Mouse (Mus musculus) testis, adult 2 months (tissue): ENCODE measurements around the gene Esr2. TPM values are rescaled to one million over a fixed set of nuclear protein-coding genes. Genes with fewer than 3 reads are reported as not detected.
A peak's percentile ranks its signal among the peaks of the same experiment; 100 is the strongest.
"Not testable (repeated sequence)": the region's sequence is repeated elsewhere in the genome, so short reads cannot be mapped to it uniquely, and the experiment has no call there.

ENCODE experiments used
- H3K27ac ChIP-seq: fragments of 200-500 bp; 2 replicates; pipeline ENCODE4 v1.5.1; 2012; ENCODE audit warnings: low read depth, low read length; ENCODE audit not compliant: control insufficient read depth, insufficient read depth
- H3K27me3 ChIP-seq: fragments of 200-500 bp; 2 replicates; pipeline ENCODE4 v1.6.1; 2012; ENCODE audit warnings: mild to moderate bottlenecking, low read length, moderate library complexity; ENCODE audit not compliant: control insufficient read depth, insufficient read depth
- H3K36me3 ChIP-seq: fragments of 200-500 bp; 2 replicates; pipeline ENCODE4 v1.6.1; 2012; ENCODE audit warnings: mild to moderate bottlenecking, low read length; ENCODE audit not compliant: control insufficient read depth, insufficient read depth
- H3K4me1 ChIP-seq: fragments of 200-500 bp; 2 replicates; pipeline ENCODE4 v1.6.1; 2012; ENCODE audit warnings: low read length; ENCODE audit not compliant: control insufficient read depth, insufficient read depth
- H3K4me3 ChIP-seq: fragments of 200-500 bp; 2 replicates; pipeline ENCODE4 v1.5.1; 2012; ENCODE audit warnings: low read depth, mild to moderate bottlenecking, low read length, moderate library complexity, mixed read lengths; ENCODE audit not compliant: control insufficient read depth
- CTCF ChIP-seq: fragments of 200-500 bp; IDR thresholded peaks from 2 replicates; pipeline ENCODE4 v1.5.1; 2012; ENCODE audit warnings: low read depth, mild to moderate bottlenecking, inconsistent platforms, low read length, moderate library complexity; ENCODE audit not compliant: control insufficient read depth, insufficient read depth, insufficient replicate concordance
- POLR2A ChIP-seq: fragments of 200-500 bp; IDR thresholded peaks from 2 replicates; pipeline ENCODE4 v1.6.1; 2012; ENCODE audit warnings: low read depth, mild to moderate bottlenecking, inconsistent platforms, low read length, moderate library complexity; ENCODE audit not compliant: control insufficient read depth
- polyA plus RNA-seq: library from polyadenylated mRNA; depleted of rRNA; stranded (reverse); fragments of >200 nt; gene quantifications from 2 replicates; pipeline ENCODE4 v1.2.3, GENCODE M21; 2012; rRNA removed

Esr2 gene
- 0.19 and 0.28 TPM in 2 replicates for polyA plus RNA-seq

GRCm38 (mm10) chr12:76177000-76177863 lies at the start of gene Esr2:
TSS of gene Esr2 (minus strand) at chr12:76177259.
- TF ChIP-seq CTCF (no peak), POLR2A (no peak)
- H3K27ac ChIP-seq: no peak within 1 kb of the TSS
- no peaks in the 10 kb centered on the region for H3K27me3 ChIP-seq
- peak within 1 kb of the TSS; percentile 41 for H3K4me3 ChIP-seq
- peaks cover 9% of the 10 kb centered on the region for H3K4me1 ChIP-seq
- H3K36me3 ChIP-seq: no peaks in the 10 kb centered on the region

- not testable (repeated sequence) for H3K4me1 ChIP-seq, H3K27me3 ChIP-seq, H3K4me3 ChIP-seq, H3K36me3 ChIP-seq, H3K27ac ChIP-seq
Observed at GRCm38 (mm10) chr12:76222104-76222503, 45.0 kb upstream of the Esr2 start.

- no peak overlapping the region for H3K27ac ChIP-seq
- no peak for TF ChIP-seq CTCF
- no peak for TF ChIP-seq POLR2A
- no peak overlapping the region for H3K4me3 ChIP-seq
- no peaks in the 10 kb centered on the region for H3K4me1 ChIP-seq
- no peaks in the 10 kb centered on the region for H3K27me3 ChIP-seq
- H3K36me3 ChIP-seq: no peaks in the 10 kb centered on the region
Observed at GRCm38 (mm10) chr12:76216716-76217115, 39.7 kb upstream of the Esr2 start.

GRCm38 (mm10) chr12:76215121-76215520 lies 38.1 kb upstream of the Esr2 start:
- Histone ChIP-seq H3K27me3 (no peaks in the 10 kb centered on the region), H3K4me1 (no peaks in the 10 kb centered on the region), H3K27ac (no peak overlapping the region), H3K36me3 (no peaks in the 10 kb centered on the region), H3K4me3 (no peak overlapping the region)
- TF ChIP-seq POLR2A (no peak), CTCF (no peak)

GRCm38 (mm10) chr12:76209429-76209974 lies 32.4 kb upstream of the Esr2 start:
- H3K27ac ChIP-seq: no peak overlapping the region
- H3K27me3 ChIP-seq: no peaks in the 10 kb centered on the region
- TF ChIP-seq CTCF: no peak
- no peak for TF ChIP-seq POLR2A
- no peak overlapping the region for H3K4me3 ChIP-seq
- H3K4me1 ChIP-seq: no peaks in the 10 kb centered on the region
- H3K36me3 ChIP-seq: no peaks in the 10 kb centered on the region

GRCm38 (mm10) chr12:76200326-76200725 lies 23.3 kb upstream of the Esr2 start:
- Histone ChIP-seq H3K36me3 (no peaks in the 10 kb centered on the region), H3K4me1 (peaks cover 16% of the 10 kb centered on the region), H3K27me3 (no peaks in the 10 kb centered on the region), H3K4me3 (no peak overlapping the region), H3K27ac (no peak overlapping the region)
- no peak for TF ChIP-seq CTCF
- TF ChIP-seq POLR2A: no peak

- Histone ChIP-seq H3K4me3 (peak overlapping the region; percentile 29; the same call in 1 of the 2 replicates), H3K4me1 (peaks cover 16% of the 10 kb centered on the region), H3K27me3 (no peaks in the 10 kb centered on the region), H3K27ac (no peak overlapping the region), H3K36me3 (no peaks in the 10 kb centered on the region)
- TF ChIP-seq CTCF (no peak), POLR2A (no peak)
Observed at GRCm38 (mm10) chr12:76197071-76197470, 20.0 kb upstream of the Esr2 start.
